Mouse (Mus musculus) cortical plate, adult 2 months (tissue): Measurements from ENCODE around the gene Trim72.

Experiments
- CTCF ChIP-seq: fragments of 200-500 bp; IDR thresholded peaks from 2 replicates; pipeline ENCODE4 v1.5.1; 2011; ENCODE audit warnings: mild to moderate bottlenecking, control low read depth, low read length; ENCODE audit not compliant: insufficient read depth; ENCODE audit errors: extremely low read depth
- POLR2A ChIP-seq: fragments of 200-500 bp; IDR thresholded peaks from 2 replicates; pipeline ENCODE4 v1.6.1; 2011; ENCODE audit warnings: mild to moderate bottlenecking, low read length, control low read depth; ENCODE audit not compliant: insufficient read depth; ENCODE audit errors: extremely low read depth

- TF ChIP-seq POLR2A (no peak), CTCF (no peak)
Measured at GRCm38 (mm10) chr7:127999436-127999835, 4.3 kb upstream of the Trim72 start.
